Mouse (Mus musculus) stomach, embryonic 16.5 days (tissue): ENCODE results near the gene Kmt2a. TPM values are rescaled to one million over a fixed set of nuclear protein-coding genes. Genes with fewer than 3 reads are reported as not detected.

Experiments
- ATAC-seq: fragments of 200-750 bp; cut with Nextera tagmentation; 2 replicates; pipeline ENCODE4 v1.8.0; 2017; ENCODE audit warnings: moderate number of reproducible peaks, moderate TSS enrichment; ENCODE audit not compliant: insufficient read depth, low FRiP score
- H3K27ac ChIP-seq: fragments of 300-500 bp; sonication (generic); 2 replicates; pipeline ENCODE4 v1.5.1; 2014; ENCODE audit warnings: low read length
- H3K27me3 ChIP-seq: fragments of 300-500 bp; sonication (generic); 2 replicates; pipeline ENCODE4 v1.6.1; 2014; ENCODE audit warnings: low read length, control low read depth, mixed read lengths; ENCODE audit not compliant: control insufficient read depth, insufficient read depth
- H3K36me3 ChIP-seq: fragments of 300-500 bp; sonication (generic); 2 replicates; pipeline ENCODE4 v1.6.1; 2014; ENCODE audit warnings: low read length; ENCODE audit not compliant: control insufficient read depth, insufficient read depth
- H3K4me1 ChIP-seq: fragments of 300-500 bp; sonication (generic); 2 replicates; pipeline ENCODE4 v1.6.1; 2014; ENCODE audit warnings: low read length, control low read depth, mixed read lengths; ENCODE audit not compliant: control insufficient read depth, insufficient read depth
- H3K4me2 ChIP-seq: fragments of 300-500 bp; sonication (generic); 2 replicates; pipeline ENCODE4 v1.6.1; 2014; ENCODE audit warnings: low read depth, low read length, mixed read lengths
- H3K4me3 ChIP-seq: fragments of 300-500 bp; sonication (generic); replicated peaks from 2 replicates; pipeline ENCODE4 v1.5.1; 2014; ENCODE audit warnings: mild to moderate bottlenecking, low read length
- H3K9ac ChIP-seq: fragments of 300-500 bp; sonication (generic); 2 replicates; pipeline ENCODE4 v1.6.1; 2014; ENCODE audit warnings: low read length
- H3K9me3 ChIP-seq: fragments of 300-500 bp; sonication (generic); replicated peaks from 2 replicates; pipeline ENCODE4 v1.6.1; 2016; ENCODE audit warnings: low read length, control low read depth; ENCODE audit not compliant: control insufficient read depth
- WGBS: fragments of 180-500 bp; shearing (Covaris S2); extraction: QIAGEN DNeasy Blood & Tissue Kit; methylation state at CpG from one replicate; pipeline ENCODE4 v1.1.7; 2014; 5-methylcytosine and 5-hydroxymethylcytosine counted together
- polyA plus RNA-seq: library from polyadenylated mRNA; unstranded; fragments of >200 nt; fragmentation: Nextera tagmentation; extraction: Ambion mirVana; gene quantifications from 2 replicates; pipeline ENCODE4 v1.2.1, GENCODE M21; 2015

The Kmt2a gene
- polyA plus RNA-seq, 1 experiment from 2014 or later = 8.8 TPM

DNA sequence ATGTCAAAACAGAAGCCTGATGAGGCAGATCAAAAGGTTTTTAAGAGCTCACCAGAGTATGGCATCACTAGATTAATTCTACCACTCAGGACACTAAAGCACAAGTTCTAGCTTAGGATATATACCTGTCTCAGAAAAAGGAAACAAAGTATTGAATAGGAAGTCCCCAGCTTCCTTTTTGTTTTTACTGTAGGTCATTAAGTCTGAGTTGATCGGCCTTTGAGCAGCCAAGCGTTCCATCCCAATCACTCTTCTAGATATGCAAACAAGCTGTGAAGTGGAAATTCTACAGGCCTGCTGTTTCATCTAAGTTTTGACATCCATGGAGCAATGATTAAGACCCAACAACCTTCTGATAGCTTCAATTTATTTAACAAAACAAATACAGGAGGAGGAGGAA, 120.2 kb downstream of the Kmt2a start:
- H3K36me3 ChIP-seq = no peaks in the 10 kb centered on the region
- H3K9me3 ChIP-seq = no peaks in the 10 kb centered on the region
- H3K27ac ChIP-seq = no peak overlapping the region
- no peak overlapping the region for H3K9ac ChIP-seq
- H3K27me3 ChIP-seq = no peaks in the 10 kb centered on the region
- 66% methylated on average over 2 of the region's 2 CpGs for WGBS
- no peak overlapping the region for H3K4me3 ChIP-seq
- peaks cover 17% of the 10 kb centered on the region for H3K4me1 ChIP-seq
- no peak for ATAC-seq
- H3K4me2 ChIP-seq = no peak overlapping the region

Other genes with a start within 250 kb of the Kmt2a start
- not detected in 2 replicates for gene Treh, start 208.1 kb downstream of the Kmt2a start, polyA plus RNA-seq
- 22.4 and 24.5 TPM in 2 replicates for gene Phldb1, start 146.1 kb downstream of the Kmt2a start, polyA plus RNA-seq
- gene Arcn1, start 113.5 kb downstream of the Kmt2a start, polyA plus RNA-seq = 212 and 218 TPM in 2 replicates
- 76.3 and 77.3 TPM in 2 replicates for gene Ift46, start 113.4 kb downstream of the Kmt2a start, polyA plus RNA-seq
- 3.6 and 4.5 TPM in 2 replicates for gene Tmem25, start 82.0 kb downstream of the Kmt2a start, polyA plus RNA-seq
- gene Ttc36, start 78.2 kb downstream of the Kmt2a start, polyA plus RNA-seq = 8.3 and 8.5 TPM in 2 replicates
- gene Atp5l, start 39.4 kb upstream of the Kmt2a start, polyA plus RNA-seq = 660 and 783 TPM in 2 replicates
- gene Ube4a, start 84.3 kb upstream of the Kmt2a start, polyA plus RNA-seq = 24.8 and 27.5 TPM in 2 replicates
- gene Cd3g, start 99.1 kb upstream of the Kmt2a start, polyA plus RNA-seq = 0.75 and 0.76 TPM in 2 replicates
- 0.19 TPM in 1 of 2 replicates, not detected in the other for gene Cd3d, start 100.5 kb upstream of the Kmt2a start, polyA plus RNA-seq
- 0.95 and 1.6 TPM in 2 replicates for gene Cd3e, start 128.3 kb upstream of the Kmt2a start, polyA plus RNA-seq
- 46.2 and 59.3 TPM in 2 replicates for gene Mpzl2, start 158.5 kb upstream of the Kmt2a start, polyA plus RNA-seq
- gene Mpzl3, start 173.9 kb upstream of the Kmt2a start, polyA plus RNA-seq = 15.7 and 24.6 TPM in 2 replicates
- 19.0 and 19.7 TPM in 2 replicates for gene Jaml, start 197.9 kb upstream of the Kmt2a start, polyA plus RNA-seq
- 3.0 and 3.5 TPM in 2 replicates for gene Scn2b, start 236.5 kb upstream of the Kmt2a start, polyA plus RNA-seq